Mouse (Mus musculus) adrenal gland, adult (tissue): ENCODE measurements around the gene Gm9495.
"Not testable (repeated sequence)": the region's sequence is repeated elsewhere in the genome, so short reads cannot be mapped to it uniquely, and the experiment has no call there.

Experiments used
- DNase-seq, 2 experiments: peaks; one replicate each; pipeline ENCODE4 v3.0.0; 2022 to 2023; ENCODE audit warnings: low spot score in 1 of 2; ENCODE audit not compliant: inconsistent age in 2 of 2

Gm9495 gene

DNA sequence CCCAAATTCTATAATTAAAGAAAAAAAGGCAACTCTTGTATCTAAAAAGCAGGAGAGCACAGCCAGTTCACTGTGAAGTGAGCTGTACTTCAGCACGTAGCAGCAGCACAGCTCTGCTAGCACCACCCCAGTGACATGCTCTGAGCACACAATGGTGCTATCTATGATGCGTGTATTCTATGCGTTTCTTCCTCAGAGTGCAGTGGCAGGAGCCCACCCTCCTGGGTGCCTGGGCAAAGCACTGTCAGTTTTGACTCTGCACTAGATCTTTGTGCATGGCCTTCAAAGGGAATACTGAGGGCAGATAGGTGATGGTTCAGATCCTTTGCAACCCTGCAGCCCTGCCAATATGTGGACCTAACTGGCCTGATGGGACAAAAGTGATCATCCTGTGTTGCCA, at the start of gene Gm9495:
Gene Gm9495, minus strand, starts transcription at position 101 of the 400 bp plus-strand sequence.
- DNase-seq, result not testable (repeated sequence)

GRCm38 (mm10) chr8:69474946-69475345, 21.6 kb upstream of the Gm9495 start:
- not testable (repeated sequence) for DNase-seq

DNA sequence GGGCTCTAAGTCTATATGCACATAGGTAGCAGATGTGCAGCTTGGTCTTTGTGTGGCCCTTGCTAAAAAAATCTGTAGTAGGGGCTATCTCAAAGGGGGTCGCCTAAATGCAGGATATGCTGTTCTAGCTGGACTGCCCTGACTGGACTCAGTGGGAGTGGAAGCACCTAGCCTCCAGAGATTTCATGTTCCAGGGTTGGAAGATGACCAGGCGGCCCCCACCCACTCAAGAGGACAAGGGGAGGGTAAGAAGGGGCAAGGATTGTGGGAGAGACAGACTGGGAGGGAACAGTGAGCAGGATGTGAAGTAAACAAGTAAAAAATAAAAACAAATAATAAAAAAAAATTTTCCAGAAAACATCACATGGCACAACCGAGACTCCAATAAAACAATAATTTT, 33.3 kb downstream of the Gm9495 start:
- DNase-seq, result peak in 1 of 2 experiments; percentile 21

GRCm38 (mm10) chr8:69414326-69414725, 39.0 kb downstream of the Gm9495 start:
- DNase-seq, result no peak

DNA sequence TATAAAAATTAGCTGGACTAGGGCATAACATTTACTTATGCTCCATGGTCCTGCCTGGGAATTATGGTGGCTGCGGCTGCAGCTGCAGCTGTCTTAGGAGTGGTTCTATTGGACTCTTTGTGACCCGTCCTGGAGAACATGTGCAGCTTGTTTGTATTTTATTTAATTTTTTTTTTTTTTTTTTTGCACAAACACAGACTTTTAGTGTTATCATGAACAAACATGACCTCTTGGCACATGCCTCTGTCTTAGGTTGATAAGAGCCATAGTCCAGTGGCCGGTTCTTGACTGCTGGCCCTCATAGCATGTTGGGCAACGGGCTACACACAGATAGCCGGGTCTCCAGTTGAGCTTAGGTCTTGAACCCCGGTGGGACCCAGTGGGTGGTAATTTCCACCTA, 48.6 kb downstream of the Gm9495 start:
- no peak for DNase-seq

DNA sequence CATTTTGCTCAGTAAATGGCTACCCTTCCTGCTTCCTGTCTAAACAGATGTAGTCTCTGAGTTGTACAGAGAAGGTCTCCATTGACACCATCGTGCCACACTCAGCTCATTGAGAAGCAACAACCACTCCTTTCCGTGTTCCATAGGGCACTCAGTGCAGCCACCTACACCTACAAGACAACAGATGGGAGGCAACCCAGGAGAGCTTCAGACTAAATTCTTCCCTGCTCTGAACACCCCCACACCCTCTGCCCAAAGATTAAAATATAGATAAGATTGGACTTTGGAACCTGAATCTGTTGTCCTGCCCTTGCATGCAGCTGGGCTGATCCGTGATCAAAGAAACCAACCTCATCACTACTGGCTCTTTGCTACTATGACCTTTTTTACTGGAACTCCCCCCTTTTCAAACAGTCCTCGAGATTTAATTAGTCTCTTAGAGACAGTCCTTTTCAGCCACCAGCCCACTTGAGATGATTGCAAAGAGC, 53.4 kb downstream of the Gm9495 start:
- no peak for DNase-seq

- DNase-seq, result peak; percentile 70 to 86
Measured at GRCm38 (mm10) chr8:69399181-69399955, 54.0 kb downstream of the Gm9495 start.

DNA sequence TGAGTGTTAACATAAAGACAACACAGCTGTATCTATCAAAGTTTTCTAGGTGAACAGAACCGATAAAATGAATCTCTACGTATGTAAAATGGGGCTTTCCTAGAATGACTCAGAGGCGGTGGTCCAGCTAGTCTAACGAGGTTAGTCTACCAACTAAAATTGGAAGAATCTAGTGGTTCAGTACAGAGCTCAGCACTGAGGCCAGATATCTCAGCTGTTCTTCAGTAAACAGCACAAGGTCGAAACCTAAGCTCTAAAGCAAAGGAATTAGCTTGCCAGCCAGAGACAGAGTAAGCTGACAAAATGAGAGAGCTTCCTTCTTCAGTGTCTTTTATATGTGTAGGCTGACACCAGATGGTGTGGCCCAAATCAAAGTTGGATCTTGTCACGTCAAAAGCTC, 57.2 kb downstream of the Gm9495 start:
- DNase-seq, result peak in 1 of 2 experiments; percentile 35

DNA sequence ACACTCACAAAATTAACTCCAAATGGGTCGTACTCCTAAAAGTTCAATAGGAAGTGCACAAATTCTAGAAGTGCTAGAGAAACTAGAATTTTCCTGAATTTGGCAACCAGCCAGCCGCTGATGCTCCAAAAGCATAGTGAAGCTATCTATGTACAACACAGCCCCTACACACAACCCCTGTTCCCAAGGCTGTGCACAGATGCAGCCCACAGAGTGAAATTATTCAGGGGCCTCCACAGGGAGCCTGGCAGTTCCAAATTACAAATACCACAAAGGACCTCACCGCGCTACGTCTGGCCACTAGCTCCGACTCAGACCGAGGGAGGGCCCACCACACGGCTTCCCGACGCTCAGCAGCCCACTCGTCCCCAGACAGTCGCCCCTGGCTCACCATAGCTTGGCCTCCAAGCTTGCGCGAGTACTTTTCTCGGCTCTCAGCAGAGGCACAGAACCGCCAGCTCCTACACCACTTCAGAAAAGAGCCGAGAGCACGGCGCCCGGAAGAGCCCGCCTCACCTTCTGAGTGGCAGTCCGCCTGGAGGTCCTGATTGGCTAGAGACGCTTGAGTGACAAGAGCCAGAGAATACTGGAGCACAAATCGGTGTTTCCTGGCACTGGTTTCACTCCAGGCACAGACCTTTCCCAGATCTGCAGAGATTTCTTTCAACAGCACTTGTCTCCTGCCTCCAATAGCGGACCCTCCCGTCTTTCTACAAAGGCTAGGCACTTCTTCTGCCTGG, 58.1 kb downstream of the Gm9495 start:
- DNase-seq, result peak; percentile 92 to 97

DNA sequence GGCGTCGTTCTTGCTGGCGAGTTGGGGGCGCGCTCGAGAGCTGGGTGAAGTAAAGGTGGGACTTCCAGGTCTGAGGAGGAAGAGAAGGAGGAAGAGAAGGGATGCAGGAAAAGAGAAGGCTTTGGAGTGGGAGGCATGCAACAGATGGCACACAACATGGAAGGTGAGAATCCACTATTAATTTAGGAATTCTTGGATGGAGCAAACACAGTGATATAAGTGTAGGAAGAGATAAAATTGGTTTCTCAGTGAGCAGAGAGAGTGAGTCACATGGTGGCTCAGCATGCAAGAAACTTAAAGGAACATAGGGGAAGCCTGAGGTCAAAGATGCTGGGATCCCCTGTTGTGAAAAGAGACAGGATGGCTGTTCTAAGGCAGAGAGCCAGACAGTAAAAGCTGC, 69.0 kb downstream of the Gm9495 start:
- no peak for DNase-seq
